Comparison of ENCODE assay signal across 19 mouse cellular contexts in genomic region chr16:85103116-85103787, GRCm38 (mm10).
A peak's percentile ranks its signal among the peaks of the same experiment; 100 is the strongest.
DNase-seq lines count a peak whose midpoint lies in the region; ATAC-seq and TF ChIP-seq lines count a peak whose summit lies in the region.
"Had no signal": no experiment of that assay in that cellular context is flagged by ENCODE, and none has a peak within 500 bp of the region (broad histone marks: within the 10 kb centered on the region; RNA-seq: fewer than 3 reads in every experiment).

No protein-coding gene starts in this region.

- H3K36me3 ChIP-seq in heart, embryonic 14.5 days (ENCODE audit: control insufficient read depth, insufficient read depth, low read length) = peaks cover 19% of the 10 kb centered on the region
- H3K36me3 ChIP-seq in midbrain, embryonic 13.5 days = peaks cover 18% of the 10 kb centered on the region
- H3K36me3 ChIP-seq in midbrain, embryonic 16.5 days (ENCODE audit: control insufficient read depth, insufficient read depth, low read length) = 0 out of 2 replicates have a peak, but pooled peaks cover 4% of the 10 kb centered on the region
- no peaks in the 10 kb centered on the region for H3K36me3 ChIP-seq in hindbrain, postnatal 0 days (ENCODE audit: insufficient read depth, low read length)
- H3K36me3 ChIP-seq: G1E; intestine, embryonic 15.5 days had no signal

- WGBS in heart, embryonic 14.5 days = 61% methylated on average over 13 of the region's 13 CpGs
- WGBS in midbrain, embryonic 13.5 days = 87% methylated on average over 13 of the region's 13 CpGs
- 85% methylated on average over 13 of the region's 13 CpGs for WGBS in midbrain, embryonic 16.5 days
- WGBS in cerebellum, adult 2 months = 7% methylated on average over 13 of the region's 13 CpGs
- WGBS in hindbrain, postnatal 0 days = 57% methylated on average over 13 of the region's 13 CpGs

- no peak for ATAC-seq in heart, embryonic 14.5 days (ENCODE audit: insufficient number of reproducible peaks, insufficient read depth, low FRiP score, low read depth)
- ATAC-seq in midbrain, embryonic 13.5 days = no peak
- no peak for ATAC-seq in midbrain, embryonic 16.5 days
- peak; percentile 41; the same call in 1 of the 2 replicates for ATAC-seq in hindbrain, postnatal 0 days
- ATAC-seq: intestine, embryonic 15.5 days had no signal

- H3K4me1 ChIP-seq in heart, embryonic 14.5 days (ENCODE audit: control insufficient read depth in 2 of 2, insufficient read depth in 2 of 2, low read length in 2 of 2) = peaks cover 12 to 25% of the 10 kb centered on the region in 2 experiments
- H3K4me1 ChIP-seq in midbrain, embryonic 13.5 days (replicated peaks) = peaks cover 43% of the 10 kb centered on the region
- H3K4me1 ChIP-seq in midbrain, embryonic 16.5 days (ENCODE audit: control insufficient read depth, insufficient read depth, low read length) = peaks cover 17% of the 10 kb centered on the region
- H3K4me1 ChIP-seq in cerebellum, adult 2 months (ENCODE audit: control insufficient read depth, insufficient read depth, low read length) = peaks cover 22% of the 10 kb centered on the region
- peaks cover 9% of the 10 kb centered on the region; the same call in 1 of the 2 replicates for H3K4me1 ChIP-seq in hindbrain, postnatal 0 days (ENCODE audit: insufficient read depth, low read length)
- H3K4me1 ChIP-seq: intestine, embryonic 15.5 days had no signal

- H3K4me2 ChIP-seq in heart, embryonic 14.5 days (ENCODE audit: low read length) = no peak overlapping the region
- H3K4me2 ChIP-seq in midbrain, embryonic 13.5 days (replicated peaks) = no peak overlapping the region
- H3K4me2 ChIP-seq in midbrain, embryonic 16.5 days (ENCODE audit: low read length) = no peak overlapping the region
- no peak overlapping the region for H3K4me2 ChIP-seq in hindbrain, postnatal 0 days (ENCODE audit: low read depth, low read length)
- H3K4me2 ChIP-seq: forebrain, embryonic 12.5 days; intestine, embryonic 15.5 days had no signal

- no peak for TF ChIP-seq CTCF in cerebellum, adult 2 months (IDR thresholded peaks at IDR 0.05; ENCODE audit: borderline replicate concordance, insufficient read depth, low read depth, low read length)
- TF ChIP-seq CTCF in hindbrain, postnatal 0 days (IDR thresholded peaks at IDR 0.05; ENCODE audit: low read depth) = no peak

- H3K27ac ChIP-seq in heart, embryonic 14.5 days (replicated peaks in 1 of 2; ENCODE audit: control insufficient read depth in 1 of 2, insufficient read depth in 1 of 2, low read depth in 2 of 2, low read length in 2 of 2) = peak overlapping the region; percentile 42 to 53
- H3K27ac ChIP-seq in midbrain, embryonic 13.5 days = 0 out of 2 replicates have a peak overlapping the region, but pooled peaks have one; percentile 19
- no peak overlapping the region for H3K27ac ChIP-seq in midbrain, embryonic 16.5 days (ENCODE audit: low read length)
- H3K27ac ChIP-seq in cerebellum, adult 2 months (ENCODE audit: insufficient read depth, low read length) = peak overlapping the region; percentile 3; the same call in 1 of the 2 replicates
- no peak overlapping the region for H3K27ac ChIP-seq in hindbrain, postnatal 0 days
- H3K27ac ChIP-seq: forebrain, embryonic 12.5 days; gastrocnemius, adult 2 months; heart, embryonic 10.5 days; intestine, embryonic 15.5 days; macrophage had no signal

- no peak for DNase-seq in heart, adult 9 months (ENCODE audit: low spot score in 2 of 2)
- DNase-seq in cerebellum, adult 2 months = peak; percentile 67 to 76
- no peak for DNase-seq in hindbrain, postnatal 0 days (ENCODE audit: low spot score)
- no peak for DNase-seq in lung, postnatal 14 days
- DNase-seq: adrenal gland, adult 2 months; embryo, embryonic 11 days; gastrocnemius, adult 2 months; liver; lung, adult 18-20 months; right cerebral cortex, postnatal 14 days; thymus, adult 18-20 months had no signal

- H3K27me3 ChIP-seq in heart, embryonic 14.5 days (ENCODE audit: control insufficient read depth, insufficient read depth, low read length) = no peaks in the 10 kb centered on the region
- H3K27me3 ChIP-seq in midbrain, embryonic 13.5 days = no peaks in the 10 kb centered on the region
- H3K27me3 ChIP-seq in midbrain, embryonic 16.5 days (ENCODE audit: control insufficient read depth, insufficient read depth, low read depth, low read length) = no peaks in the 10 kb centered on the region
- no peaks in the 10 kb centered on the region for H3K27me3 ChIP-seq in cerebellum, adult 2 months (ENCODE audit: control insufficient read depth, insufficient read depth, low read length)
- no peaks in the 10 kb centered on the region for H3K27me3 ChIP-seq in hindbrain, postnatal 0 days (ENCODE audit: insufficient read depth, low read length)
- H3K27me3 ChIP-seq: forebrain, embryonic 12.5 days; intestine, embryonic 15.5 days had no signal

- no peak overlapping the region for H3K4me3 ChIP-seq in heart, embryonic 14.5 days (ENCODE audit: control insufficient read depth in 1 of 2, insufficient read depth in 1 of 2, low read depth in 1 of 2, low read length in 2 of 2)
- no peak overlapping the region for H3K4me3 ChIP-seq in midbrain, embryonic 13.5 days (replicated peaks)
- H3K4me3 ChIP-seq in midbrain, embryonic 16.5 days (ENCODE audit: low read depth, low read length) = no peak overlapping the region
- peak overlapping the region; percentile 6 for H3K4me3 ChIP-seq in cerebellum, adult 2 months (replicated peaks; ENCODE audit: insufficient read depth, low read depth, low read length)
- no peak overlapping the region for H3K4me3 ChIP-seq in hindbrain, postnatal 0 days (ENCODE audit: low read length)
- H3K4me3 ChIP-seq: forebrain, embryonic 12.5 days; gastrocnemius, adult 2 months; heart, embryonic 10.5 days; intestine, embryonic 15.5 days had no signal

- TF ChIP-seq POLR2A in cerebellum, adult 2 months (IDR thresholded peaks at IDR 0.05; ENCODE audit: borderline replicate concordance, insufficient read depth, low read length) = no peak

- H3K9ac ChIP-seq in heart, embryonic 14.5 days (ENCODE audit: low read length) = no peak overlapping the region
- H3K9ac ChIP-seq in midbrain, embryonic 13.5 days (replicated peaks) = no peak overlapping the region
- no peak overlapping the region for H3K9ac ChIP-seq in midbrain, embryonic 16.5 days (ENCODE audit: low read depth, low read length)
- no peak overlapping the region for H3K9ac ChIP-seq in hindbrain, postnatal 0 days (replicated peaks; ENCODE audit: low read length)
- H3K9ac ChIP-seq: forebrain, embryonic 12.5 days; intestine, embryonic 15.5 days had no signal

- no peaks in the 10 kb centered on the region for H3K9me3 ChIP-seq in heart, embryonic 14.5 days (ENCODE audit: control insufficient read depth, low read length)
- no peaks in the 10 kb centered on the region for H3K9me3 ChIP-seq in midbrain, embryonic 13.5 days
- H3K9me3 ChIP-seq in midbrain, embryonic 16.5 days (replicated peaks; ENCODE audit: control insufficient read depth, low read length, poor library complexity, severe bottlenecking) = no peaks in the 10 kb centered on the region
- H3K9me3 ChIP-seq in hindbrain, postnatal 0 days (ENCODE audit: low read length) = no peaks in the 10 kb centered on the region
- H3K9me3 ChIP-seq: forebrain, embryonic 12.5 days; heart, embryonic 10.5 days; intestine, embryonic 15.5 days had no signal

Comparison
In these comparisons a context has a peak if more than half of its experiments do, and no peak if none do; other contexts are left out.
1. H3K27ac ChIP-seq: peak in heart, embryonic 14.5 days (2 of 2), midbrain, embryonic 13.5 days (single experiment) and cerebellum, adult 2 months (single experiment); none in midbrain, embryonic 16.5 days (single experiment) and hindbrain, postnatal 0 days (single experiment).
2. DNase-seq: peak in cerebellum, adult 2 months (2 of 2); none in heart, adult 9 months (0 of 2), hindbrain, postnatal 0 days (single experiment) and lung, postnatal 14 days (single experiment).